Mouse (Mus musculus): ENCODE measurements around the gene Kat8. TPM values are rescaled to one million over a fixed set of nuclear protein-coding genes. Genes with fewer than 3 reads are reported as not detected.

Gene Kat8
- polyA plus RNA-seq, 1 experiment, result 14.2 TPM

- WGBS, result under 1% methylated on average over 42 of the region's 42 CpGs
- DNase-seq (ENCODE audit: low read depth, low spot score), result no peak
Measured at GRCm38 (mm10) chr7:127967922-127968828, 55.9 kb downstream of the Kat8 start.

- WGBS, result 75% methylated on average over 2 of the region's 2 CpGs
- DNase-seq (ENCODE audit: low read depth, low spot score), result no peak
Measured at GRCm38 (mm10) chr7:127974413-127974930, 62.2 kb downstream of the Kat8 start.

Other genes starting within 250 kb of the Kat8 start
- 17.5 and 21.2 TPM in 2 replicates for gene Bcl7c, start 203.6 kb upstream of the Kat8 start, polyA plus RNA-seq (2012; rRNA removed)
- 3.0 and 3.4 TPM in 2 replicates for gene Ctf1, start 199.8 kb upstream of the Kat8 start, polyA plus RNA-seq (2012; rRNA removed)
- gene Ctf2, start 180.3 kb upstream of the Kat8 start, polyA plus RNA-seq (2012; rRNA removed), result not detected in 2 replicates
- gene Fbxl19, start 168.0 kb upstream of the Kat8 start, polyA plus RNA-seq (2012; rRNA removed), result 28.6 and 34.4 TPM in 2 replicates
- gene Orai3, start 142.7 kb upstream of the Kat8 start, polyA plus RNA-seq (2012; rRNA removed), result 15.7 and 20.5 TPM in 2 replicates
- gene Setd1a, start 135.8 kb upstream of the Kat8 start, polyA plus RNA-seq (2012; rRNA removed), result 6.7 and 6.8 TPM in 2 replicates
- not detected in 2 replicates for gene Gm49388, start 126.9 kb upstream of the Kat8 start, polyA plus RNA-seq (2012; rRNA removed)
- 55.9 and 69.1 TPM in 2 replicates for gene Hsd3b7, start 111.9 kb upstream of the Kat8 start, polyA plus RNA-seq (2012; rRNA removed)
- gene Stx4a, start 88.2 kb upstream of the Kat8 start, polyA plus RNA-seq (2012; rRNA removed), result 64.0 and 81.2 TPM in 2 replicates
- gene Stx1b, start 88.0 kb upstream of the Kat8 start, polyA plus RNA-seq (2012; rRNA removed), result 1.7 and 3.1 TPM in 2 replicates
- 12.8 and 19.5 TPM in 2 replicates for gene Zfp646, start 36.3 kb upstream of the Kat8 start, polyA plus RNA-seq (2012; rRNA removed)
- 5.4 and 5.9 TPM in 2 replicates for gene Zfp668, start 35.7 kb upstream of the Kat8 start, polyA plus RNA-seq (2012; rRNA removed)
- 0.80 and 1.1 TPM in 2 replicates for gene Prss53, start 21.5 kb upstream of the Kat8 start, polyA plus RNA-seq (2012; rRNA removed)
- not detected in 2 replicates for gene Gm21974, start 17.1 kb upstream of the Kat8 start, polyA plus RNA-seq (2012; rRNA removed)
- 69.3 and 83.9 TPM in 2 replicates for gene Vkorc1, start 16.9 kb upstream of the Kat8 start, polyA plus RNA-seq (2012; rRNA removed)
- gene Bckdk, start 8.4 kb upstream of the Kat8 start, polyA plus RNA-seq (2012; rRNA removed), result 82.2 and 87.5 TPM in 2 replicates
- gene Prss8, start 17.6 kb downstream of the Kat8 start, polyA plus RNA-seq (2012; rRNA removed), result 33.4 and 34.9 TPM in 2 replicates
- 3.2 and 4.4 TPM in 2 replicates for gene Prss36, start 34.2 kb downstream of the Kat8 start, polyA plus RNA-seq (2012; rRNA removed)
- 187 and 218 TPM in 2 replicates for gene Fus, start 54.9 kb downstream of the Kat8 start, polyA plus RNA-seq (2012; rRNA removed)
- gene Pycard, start 81.4 kb downstream of the Kat8 start, polyA plus RNA-seq (2012; rRNA removed), result 928 and 1,122 TPM in 2 replicates
- gene Trim72, start 91.4 kb downstream of the Kat8 start, polyA plus RNA-seq (2012; rRNA removed), result 6.8 and 9.8 TPM in 2 replicates
- 10.1 and 14.0 TPM in 2 replicates for gene Itgam, start 150.1 kb downstream of the Kat8 start, polyA plus RNA-seq (2012; rRNA removed)
- 0.02 and 0.04 TPM in 2 replicates for gene Gm49368, start 150.2 kb downstream of the Kat8 start, polyA plus RNA-seq (2012; rRNA removed)
- 6.7 and 13.6 TPM in 2 replicates for gene Itgax, start 217.0 kb downstream of the Kat8 start, polyA plus RNA-seq (2012; rRNA removed)
- 1.1 and 1.5 TPM in 2 replicates for gene Itgad, start 241.9 kb downstream of the Kat8 start, polyA plus RNA-seq (2012; rRNA removed)